Mouse (Mus musculus): Measurements from ENCODE around the gene Btbd11. TPM values are rescaled to one million over a fixed set of nuclear protein-coding genes. Genes with fewer than 3 reads are reported as not detected.

Gene Btbd11
- total and polyA plus RNA-seq, 3 experiments, result 5.7 to 14.6 (median 10.0) TPM

DNA sequence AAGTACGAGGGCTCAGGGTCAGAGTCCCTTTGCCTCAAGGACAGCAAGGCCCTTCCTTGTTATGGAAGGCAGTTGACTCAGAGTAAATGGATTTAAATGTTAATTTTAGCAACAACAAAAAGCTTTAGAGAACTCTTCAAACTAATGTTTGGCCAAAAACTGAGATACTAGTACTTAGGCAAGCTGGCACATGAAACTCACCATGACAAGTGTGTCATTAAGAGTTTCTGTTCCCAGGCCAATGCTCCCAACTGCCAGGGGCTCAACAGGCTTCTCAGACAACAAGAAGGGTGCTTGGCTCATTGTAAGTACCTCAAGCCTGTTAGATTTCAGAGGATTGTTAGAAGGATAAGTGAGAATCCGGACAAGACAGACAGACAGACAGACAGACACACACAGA is 204.7 kb downstream of the Btbd11 start:
- DNase-seq, result peak; percentile 44

DNA sequence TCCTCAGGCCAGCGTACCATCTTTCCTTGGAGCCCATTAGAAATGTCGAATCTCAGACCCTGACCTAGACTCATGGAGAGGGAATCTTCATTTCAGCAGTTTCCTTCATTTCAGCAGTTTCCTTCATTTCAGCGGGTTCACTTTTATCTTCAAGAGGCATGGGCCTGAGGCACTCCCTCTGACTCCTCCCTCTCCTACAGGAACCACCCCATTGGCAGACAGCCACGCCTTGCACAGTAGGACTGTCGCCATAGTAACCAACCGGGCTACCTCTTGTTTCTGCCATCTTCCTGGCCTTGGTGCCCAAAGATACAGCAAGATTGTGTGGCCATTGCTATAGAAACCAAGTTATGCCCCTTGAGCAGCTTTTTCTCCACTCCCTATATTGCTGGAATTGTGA is 205.4 kb downstream of the Btbd11 start:
- peak; percentile 53 for DNase-seq

DNA sequence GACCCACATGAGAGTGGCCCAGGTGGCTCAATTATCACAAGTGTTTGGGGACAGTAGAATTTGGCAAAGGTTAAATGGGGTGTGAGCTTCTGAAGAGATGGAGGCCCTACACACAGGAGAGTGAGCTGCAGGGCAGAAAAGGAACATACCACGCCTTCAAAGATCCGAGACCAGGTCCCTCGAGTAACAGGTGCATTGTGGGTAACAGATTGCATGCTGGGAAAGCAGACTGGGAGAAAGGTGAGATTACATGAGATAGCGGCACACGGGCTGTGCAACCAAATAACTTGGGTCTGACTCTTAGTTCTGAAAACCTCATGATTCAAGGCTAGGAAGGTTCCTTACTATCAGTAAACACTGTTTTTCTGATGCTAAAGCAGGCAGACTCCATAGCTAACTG is 209.7 kb downstream of the Btbd11 start:
- no peak for DNase-seq

GRCm38 (mm10) chr10:85598093-85598599 is 211.5 kb downstream of the Btbd11 start:
- DNase-seq, result peak; percentile 81

DNA sequence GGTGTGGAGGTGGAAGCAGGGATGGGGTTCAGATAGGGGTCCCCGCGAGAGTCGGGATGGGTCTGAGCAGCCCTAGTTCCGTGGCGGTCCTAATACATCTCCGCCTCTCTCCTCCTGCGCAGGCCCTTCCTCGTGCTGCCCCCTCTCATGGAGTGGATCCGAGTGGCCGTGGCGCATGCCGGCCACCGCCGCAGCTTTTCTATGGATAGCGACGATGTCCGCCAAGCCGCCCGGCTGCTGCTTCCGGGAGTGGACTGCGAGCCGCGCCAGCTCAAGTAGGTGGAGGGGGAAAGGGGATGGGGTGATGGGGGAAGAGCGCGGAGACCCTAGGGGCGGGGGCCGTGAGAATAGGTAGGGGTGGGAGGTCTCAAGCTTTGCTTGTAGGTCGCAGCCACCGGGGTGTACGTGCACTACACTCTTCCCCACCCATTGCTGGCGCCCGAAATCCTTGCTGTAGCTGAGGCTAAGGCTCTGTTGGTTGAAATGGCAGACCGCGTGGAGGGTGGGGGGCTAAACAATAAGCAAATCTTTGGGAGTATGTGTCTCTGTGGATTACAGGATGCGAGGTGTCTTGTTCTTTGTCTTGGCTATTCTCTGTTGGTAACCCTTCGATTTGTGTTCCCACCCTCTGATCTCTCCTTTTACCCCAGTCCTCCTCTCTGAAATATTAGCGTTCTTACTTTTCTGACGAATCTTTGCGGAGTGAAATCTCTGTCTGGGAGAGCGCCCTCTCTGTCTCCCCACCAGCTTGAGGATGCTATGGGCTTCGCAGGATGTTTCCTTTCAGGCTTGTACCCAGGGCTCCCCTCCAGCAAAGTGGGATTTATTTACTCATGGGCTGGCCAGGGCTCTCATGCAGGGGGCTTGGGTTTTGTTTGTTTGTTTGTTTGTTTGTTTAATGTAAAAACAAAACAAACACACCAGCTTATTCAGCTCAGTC is 212.3 kb downstream of the Btbd11 start:
- no peak for DNase-seq

GRCm38 (mm10) chr10:85602546-85602945 is 215.9 kb downstream of the Btbd11 start:
- no peak for DNase-seq

- DNase-seq, result no peak
Measured at GRCm38 (mm10) chr10:85604556-85604955, 217.9 kb downstream of the Btbd11 start.

- no peak for DNase-seq
Measured at GRCm38 (mm10) chr10:85608550-85609278, 222.1 kb downstream of the Btbd11 start.

- DNase-seq, result no peak
Measured at GRCm38 (mm10) chr10:85617080-85617479, 230.5 kb downstream of the Btbd11 start.

- no peak for DNase-seq
Measured at GRCm38 (mm10) chr10:85617501-85618417, 231.1 kb downstream of the Btbd11 start.

- DNase-seq, result no peak
Measured at GRCm38 (mm10) chr10:85621067-85621466, 234.5 kb downstream of the Btbd11 start.

DNA sequence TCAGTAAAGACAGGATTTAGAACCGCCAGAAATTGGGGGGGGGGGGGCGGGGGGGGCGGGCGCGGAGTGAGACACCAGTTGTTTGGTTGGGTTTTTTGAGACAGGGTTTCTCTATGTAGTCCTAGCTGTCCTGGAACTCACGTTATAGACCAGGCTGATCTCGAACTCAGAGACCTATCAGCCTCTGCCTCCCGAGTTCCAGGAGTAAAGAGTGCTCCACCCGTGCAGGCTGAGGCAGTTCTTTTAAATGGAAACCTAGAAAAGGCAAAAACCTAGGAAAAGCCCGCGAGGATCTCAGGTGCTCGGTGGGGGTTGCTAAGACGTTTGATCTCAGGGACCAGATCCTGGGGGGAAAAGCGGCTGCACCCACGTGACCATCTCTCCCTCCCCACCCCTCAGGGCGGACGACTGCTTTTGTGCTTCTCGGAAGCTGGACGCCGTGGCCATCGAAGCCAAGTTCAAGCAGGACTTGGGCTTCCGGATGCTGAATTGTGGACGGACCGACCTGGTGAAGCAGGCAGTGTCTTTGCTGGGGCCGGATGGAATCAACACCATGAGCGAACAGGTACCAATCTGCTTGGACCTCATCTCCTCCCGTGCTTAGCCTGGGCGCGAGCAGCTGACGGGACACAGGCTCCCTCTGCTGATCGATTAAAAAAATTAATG is 238.0 kb downstream of the Btbd11 start:
- DNase-seq, result peak; percentile 75

DNA sequence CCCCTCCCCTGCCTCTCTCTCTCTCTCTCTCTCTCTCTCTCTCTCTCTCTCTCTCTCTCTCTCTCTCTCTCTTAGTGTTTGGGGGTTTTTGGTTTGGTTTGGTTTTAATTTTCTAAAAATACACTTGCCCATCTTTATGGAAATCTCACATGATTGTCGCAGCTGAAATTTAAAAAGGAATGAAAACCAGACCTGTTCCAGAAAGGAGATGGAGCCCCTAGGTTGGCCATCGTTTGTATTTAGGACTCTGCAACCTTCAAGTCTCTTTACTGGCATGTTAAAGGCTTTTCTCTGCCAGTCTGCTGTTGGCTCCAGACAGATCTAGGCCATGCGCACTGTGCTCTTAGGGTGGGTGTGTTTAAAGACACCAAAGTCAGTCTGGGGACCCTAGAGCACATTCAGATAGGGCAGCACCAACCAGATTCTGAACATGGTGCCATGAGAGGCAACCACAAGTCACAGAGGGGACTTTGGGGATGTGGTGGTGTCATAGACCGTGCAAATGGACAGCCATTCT is 238.6 kb downstream of the Btbd11 start:
- DNase-seq, result no peak

DNA sequence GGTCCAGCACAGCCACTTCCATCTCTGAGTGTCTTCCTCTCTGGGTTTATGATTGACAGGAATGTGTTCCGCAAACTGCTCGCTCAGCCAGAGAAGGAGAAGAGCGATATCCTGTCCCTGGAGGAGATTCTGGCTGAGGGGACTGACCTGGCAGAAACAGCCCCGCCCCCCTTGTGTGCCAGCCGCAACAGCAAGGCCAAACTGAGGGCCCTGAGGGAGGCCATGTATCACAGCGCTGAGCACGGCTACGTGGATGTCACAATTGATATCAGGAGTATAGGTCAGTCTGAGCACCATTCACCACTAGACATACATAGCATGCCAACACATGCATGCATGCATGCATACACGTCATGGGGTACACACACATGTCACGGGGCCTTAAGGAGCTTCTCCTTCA is 245.4 kb downstream of the Btbd11 start:
- DNase-seq, result peak; percentile 65

- DNase-seq, result no peak
Measured at GRCm38 (mm10) chr10:85633577-85633976, 247.0 kb downstream of the Btbd11 start.

GRCm38 (mm10) chr10:85637580-85637979 is 251.0 kb downstream of the Btbd11 start:
- no peak for DNase-seq

- DNase-seq, result peak; percentile 56
Measured at GRCm38 (mm10) chr10:85638141-85638540, 251.5 kb downstream of the Btbd11 start.

DNA sequence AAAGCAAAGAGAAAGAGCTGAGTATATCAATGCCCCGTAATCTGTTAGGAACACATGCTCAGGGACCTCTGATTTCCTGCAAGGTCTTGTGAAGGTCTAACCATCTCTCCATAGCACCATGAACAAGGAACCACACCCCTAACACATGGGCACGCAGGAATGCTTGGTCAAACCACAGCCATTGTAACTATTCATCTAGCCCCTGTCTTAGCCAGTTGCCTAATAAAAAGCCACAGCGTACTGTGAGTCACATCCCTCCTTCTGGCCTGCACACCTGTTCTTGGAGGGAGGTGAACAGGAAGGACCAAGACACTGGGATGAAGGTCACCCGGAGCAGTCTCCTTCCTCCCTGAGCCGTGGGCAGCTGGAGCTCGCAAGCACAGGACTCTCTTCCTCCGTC is 253.0 kb downstream of the Btbd11 start:
- DNase-seq, result no peak

- no peak for DNase-seq
Measured at GRCm38 (mm10) chr10:85640408-85640807, 253.8 kb downstream of the Btbd11 start.

- DNase-seq, result no peak
Measured at GRCm38 (mm10) chr10:85645346-85645745, 258.7 kb downstream of the Btbd11 start.

DNA sequence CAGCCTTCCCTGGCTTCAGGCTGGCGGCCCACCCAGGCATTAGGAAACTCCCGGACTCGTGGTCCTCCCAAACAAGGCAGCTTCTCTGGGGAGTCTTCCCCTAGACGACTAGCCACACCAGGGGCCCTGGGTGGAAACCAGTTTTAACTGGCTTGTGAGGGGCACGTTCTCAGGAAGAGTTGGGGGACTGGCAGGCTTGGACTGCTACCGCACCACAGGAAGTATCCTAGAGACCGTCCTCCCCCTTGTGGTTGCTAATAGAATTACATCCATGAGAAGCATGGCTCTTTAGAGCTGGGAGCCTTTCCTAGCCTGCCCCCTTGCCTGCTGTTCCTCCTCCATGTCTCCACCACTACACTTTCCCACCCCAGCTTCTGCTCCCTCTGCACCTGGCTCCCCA is 265.1 kb downstream of the Btbd11 start:
- peak; percentile 26 for DNase-seq

All from adrenal gland, adult 2 months (tissue).